Mouse (Mus musculus) forebrain, embryonic 16.5 days (tissue): Measurements from ENCODE around the gene Dda1. TPM values are rescaled to one million over a fixed set of nuclear protein-coding genes. Genes with fewer than 3 reads are reported as not detected.

Source experiments
- ATAC-seq: fragments of 200-750 bp; cut with Nextera tagmentation; 2 replicates; pipeline ENCODE4 v1.8.0; 2017; ENCODE audit warnings: mild to moderate bottlenecking, moderate library complexity
- H3K27ac ChIP-seq: fragments of 300-500 bp; sonication (generic); 2 replicates; pipeline ENCODE4 v1.5.1; 2014; ENCODE audit warnings: low read length, control low read depth
- H3K27me3 ChIP-seq: fragments of 300-500 bp; sonication (generic); replicated peaks from 2 replicates; pipeline ENCODE4 v1.6.1; 2014; ENCODE audit warnings: low read length; ENCODE audit not compliant: control insufficient read depth, insufficient read depth
- H3K36me3 ChIP-seq: fragments of 300-500 bp; sonication (generic); 2 replicates; pipeline ENCODE4 v1.6.1; 2014; ENCODE audit not compliant: control insufficient read depth, insufficient read depth
- H3K4me1 ChIP-seq: fragments of 300-500 bp; sonication (generic); replicated peaks from 2 replicates; pipeline ENCODE4 v1.6.1; 2014; ENCODE audit warnings: low read length; ENCODE audit not compliant: control insufficient read depth, insufficient read depth
- H3K4me2 ChIP-seq: fragments of 300-500 bp; sonication (generic); 2 replicates; pipeline ENCODE4 v1.6.1; 2014; ENCODE audit warnings: mild to moderate bottlenecking, low read length, control low read depth
- H3K4me3 ChIP-seq: fragments of 300-500 bp; sonication (generic); replicated peaks from 2 replicates; pipeline ENCODE4 v1.5.1; 2014; ENCODE audit warnings: mild to moderate bottlenecking, low read length, control low read depth
- H3K9ac ChIP-seq: fragments of 300-500 bp; sonication (generic); replicated peaks from 2 replicates; pipeline ENCODE4 v1.6.1; 2014; ENCODE audit warnings: low read depth, low read length, control low read depth
- H3K9me3 ChIP-seq: fragments of 300-500 bp; sonication (generic); 2 replicates; pipeline ENCODE4 v1.6.1; 2016; ENCODE audit warnings: low read length; ENCODE audit not compliant: control insufficient read depth
- WGBS: fragments of 180-500 bp; shearing (Covaris S2); extraction: QIAGEN DNeasy Blood & Tissue Kit; methylation state at CpG from one replicate; pipeline ENCODE4 v1.1.7; 2014; 5-methylcytosine and 5-hydroxymethylcytosine counted together
- polyA plus RNA-seq: library from polyadenylated mRNA; unstranded; fragments of >200 nt; fragmentation: Nextera tagmentation; extraction: Ambion mirVana; gene quantifications from 2 replicates; pipeline ENCODE4 v1.2.1, GENCODE M21; 2015

Dda1 gene
- polyA plus RNA-seq, 1 experiment from 2014 or later: 236 TPM

GRCm38 (mm10) chr8:71474344-71474743, 5.3 kb downstream of the Dda1 start:
- WGBS: 96% methylated on average over 18 of the region's 18 CpGs
- Histone ChIP-seq H3K36me3 (peaks cover 15% of the 10 kb centered on the region), H3K4me2 (no peak overlapping the region), H3K9me3 (no peaks in the 10 kb centered on the region), H3K27me3 (no peaks in the 10 kb centered on the region), H3K4me3 (no peak overlapping the region), H3K27ac (no peak overlapping the region), H3K4me1 (peaks cover 29% of the 10 kb centered on the region), H3K9ac (no peak overlapping the region)
- no peak for ATAC-seq

DNA sequence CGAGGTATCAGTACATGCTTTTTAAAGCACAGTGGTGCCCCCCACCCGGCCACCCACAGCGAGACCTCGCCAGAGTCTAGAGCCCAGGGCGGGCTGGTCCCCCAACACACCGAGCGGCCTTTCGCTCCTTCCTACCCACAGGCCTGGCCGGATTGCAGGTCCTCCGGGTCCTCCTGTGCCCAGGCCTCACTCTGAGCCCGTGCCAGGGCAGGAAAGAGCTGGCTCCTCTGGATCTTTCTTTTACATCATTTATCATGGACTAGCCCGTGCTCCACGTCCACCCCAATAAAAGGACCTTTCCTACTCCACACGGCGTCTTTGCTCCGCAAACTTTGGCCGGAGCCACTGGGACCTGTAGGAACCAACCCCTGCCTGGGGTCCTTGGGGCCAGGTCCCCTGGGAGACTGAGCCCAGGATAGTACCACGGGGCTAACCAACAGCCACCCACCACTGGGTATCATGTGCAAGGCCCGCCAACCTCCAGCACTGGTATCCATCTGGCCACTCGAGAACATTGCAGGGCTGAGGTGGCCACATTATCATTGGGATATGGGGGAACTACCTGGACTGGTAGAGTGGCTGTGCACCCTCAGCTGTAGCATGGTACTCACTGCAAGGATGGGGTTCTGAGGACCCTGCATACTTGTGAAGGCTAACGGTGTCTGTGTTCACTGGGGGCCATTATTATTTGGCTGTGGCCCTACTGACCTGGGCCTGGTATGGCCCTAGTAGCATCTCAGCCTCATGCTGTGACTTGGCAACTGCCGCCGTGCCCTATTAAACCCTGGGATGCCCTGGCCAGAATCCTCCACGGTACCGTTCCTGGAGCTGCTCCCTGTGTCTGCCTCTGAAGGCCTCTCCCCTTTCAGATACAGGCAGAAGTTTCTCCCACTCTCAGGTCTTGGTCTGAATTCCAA, 6.0 kb downstream of the Dda1 start:
- peaks cover 18% of the 10 kb centered on the region for H3K36me3 ChIP-seq
- no peak overlapping the region for H3K27ac ChIP-seq
- no peak for ATAC-seq

DNA sequence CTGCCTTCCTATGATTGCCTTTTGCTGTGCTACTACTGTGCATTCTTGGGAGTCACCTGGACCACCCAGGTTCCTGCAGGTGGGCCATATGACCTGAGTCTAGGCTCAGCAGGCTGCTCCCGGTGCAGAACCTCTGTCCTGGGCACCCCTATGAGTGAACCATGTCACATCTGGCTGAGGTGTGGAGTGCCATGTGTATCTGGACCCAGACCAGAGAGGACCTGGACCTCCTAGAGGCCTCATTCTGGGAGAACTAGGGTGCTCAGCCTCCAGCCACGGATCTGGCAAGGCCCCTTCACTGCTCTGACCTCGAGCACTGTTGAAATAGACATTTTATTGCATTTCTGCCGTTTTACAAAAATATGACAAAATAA, 6.7 kb downstream of the Dda1 start:
- H3K27me3 ChIP-seq: no peaks in the 10 kb centered on the region
- peak overlapping the region; percentile 64 for H3K4me2 ChIP-seq
- peaks cover 19% of the 10 kb centered on the region for H3K4me1 ChIP-seq
- no peaks in the 10 kb centered on the region for H3K9me3 ChIP-seq
- H3K27ac ChIP-seq: peak overlapping the region; percentile 93
- H3K9ac ChIP-seq: peak overlapping the region; percentile 66
- ATAC-seq: no peak
- H3K4me3 ChIP-seq: peak overlapping the region; percentile 56
- peaks cover 18% of the 10 kb centered on the region for H3K36me3 ChIP-seq
- WGBS: 30% methylated on average over 4 of the region's 4 CpGs

More for the DNA sequence above, 6.0 kb downstream of the Dda1 start:
- no peak overlapping the region for H3K9ac ChIP-seq
- no peaks in the 10 kb centered on the region for H3K27me3 ChIP-seq
- H3K9me3 ChIP-seq: no peaks in the 10 kb centered on the region
- 89% methylated on average over 25 of the region's 25 CpGs for WGBS
- peaks cover 24% of the 10 kb centered on the region for H3K4me1 ChIP-seq
- no peak overlapping the region for H3K4me3 ChIP-seq
- no peak overlapping the region for H3K4me2 ChIP-seq

- peak overlapping the region; percentile 66 for H3K9ac ChIP-seq
- ATAC-seq: peak; percentile 75
- H3K4me3 ChIP-seq: peak overlapping the region; percentile 56
- no peaks in the 10 kb centered on the region for H3K9me3 ChIP-seq
- under 1% methylated on average over 90 of the region's 121 CpGs for WGBS
- peak overlapping the region; percentile 93 for H3K27ac ChIP-seq
- H3K36me3 ChIP-seq: peaks cover 18% of the 10 kb centered on the region
- no peaks in the 10 kb centered on the region for H3K27me3 ChIP-seq
- H3K4me1 ChIP-seq: peaks cover 17% of the 10 kb centered on the region
- H3K4me2 ChIP-seq: peak overlapping the region; percentile 64
Measured at GRCm38 (mm10) chr8:71476099-71476940, 7.3 kb downstream of the Dda1 start.

GRCm38 (mm10) chr8:71477196-71477845, 8.3 kb downstream of the Dda1 start:
- peak overlapping the region; percentile 64 for H3K4me2 ChIP-seq
- H3K4me1 ChIP-seq: peaks cover 17% of the 10 kb centered on the region
- no peaks in the 10 kb centered on the region for H3K9me3 ChIP-seq
- WGBS: 31% methylated on average over 14 of the region's 14 CpGs
- peak; percentile 4; the same call in 1 of the 2 replicates for ATAC-seq
- peak overlapping the region; percentile 66 for H3K9ac ChIP-seq
- H3K36me3 ChIP-seq: peaks cover 23% of the 10 kb centered on the region
- H3K4me3 ChIP-seq: peak overlapping the region; percentile 56
- H3K27ac ChIP-seq: peak overlapping the region; percentile 93
- no peaks in the 10 kb centered on the region for H3K27me3 ChIP-seq

DNA sequence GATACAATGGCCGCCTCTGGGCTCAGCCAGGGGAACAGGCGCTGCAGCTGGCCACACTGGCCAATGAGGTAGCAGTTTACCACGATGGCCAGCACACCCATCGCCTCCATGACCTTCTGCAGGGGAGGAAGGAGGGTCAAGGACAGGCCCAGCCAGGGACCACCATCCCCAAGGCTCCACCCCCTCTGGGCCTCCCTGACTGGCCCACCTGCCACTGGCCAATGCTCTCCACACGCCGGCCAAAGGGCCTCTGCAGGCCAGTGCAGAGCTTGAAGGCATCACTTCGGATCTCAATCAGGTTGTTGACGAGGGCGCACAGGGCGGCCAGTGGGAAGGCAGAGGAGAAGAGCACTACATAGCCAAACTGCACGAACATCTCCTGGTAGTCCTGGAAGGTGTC, 9.9 kb downstream of the Dda1 start:
- Histone ChIP-seq H3K9me3 (no peaks in the 10 kb centered on the region), H3K4me2 (no peak overlapping the region), H3K4me3 (no peak overlapping the region), H3K36me3 (peaks cover 20% of the 10 kb centered on the region), H3K9ac (no peak overlapping the region), H3K27ac (no peak overlapping the region), H3K27me3 (no peaks in the 10 kb centered on the region), H3K4me1 (peaks cover 27% of the 10 kb centered on the region)
- 96% methylated on average over 11 of the region's 11 CpGs for WGBS
- ATAC-seq: no peak

DNA sequence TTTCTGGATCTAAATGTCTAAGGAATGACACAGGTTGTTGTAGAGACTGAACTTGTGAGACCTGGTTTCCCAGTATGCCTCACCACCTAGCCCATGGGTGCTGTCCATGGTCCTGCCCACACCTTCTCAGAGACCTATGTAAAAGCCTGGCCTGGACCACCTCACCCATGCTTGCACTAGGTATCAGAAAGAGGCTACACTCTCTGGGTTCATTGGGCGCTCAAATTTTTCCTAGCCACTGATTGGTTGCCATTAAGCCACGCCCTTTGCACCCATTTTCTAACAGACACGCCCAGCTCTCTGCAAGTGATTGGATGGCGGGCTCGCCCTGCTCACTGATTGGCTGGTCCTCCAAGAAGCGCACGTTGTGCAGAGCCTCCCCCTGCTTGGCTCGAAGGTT, 14.9 kb downstream of the Dda1 start:
- Histone ChIP-seq H3K9ac (no peak overlapping the region), H3K4me1 (peaks cover 37% of the 10 kb centered on the region), H3K27me3 (no peaks in the 10 kb centered on the region), H3K27ac (no peak overlapping the region), H3K4me2 (no peak overlapping the region), H3K9me3 (no peaks in the 10 kb centered on the region), H3K4me3 (no peak overlapping the region), H3K36me3 (peaks cover 12% of the 10 kb centered on the region)
- WGBS: 49% methylated on average over 8 of the region's 8 CpGs
- ATAC-seq: no peak

- Histone ChIP-seq H3K4me3 (peak overlapping the region; percentile 83), H3K9me3 (no peaks in the 10 kb centered on the region), H3K36me3 (peaks cover 5% of the 10 kb centered on the region; the same call in 1 of the 2 replicates), H3K27me3 (no peaks in the 10 kb centered on the region), H3K4me2 (peak overlapping the region; percentile 84), H3K27ac (no peak overlapping the region), H3K9ac (peak overlapping the region; percentile 100), H3K4me1 (peaks cover 45% of the 10 kb centered on the region)
- 92% methylated on average over 19 of the region's 19 CpGs for WGBS
- ATAC-seq: no peak
Measured at GRCm38 (mm10) chr8:71484736-71485135, 15.7 kb downstream of the Dda1 start.
